Mouse (Mus musculus): ENCODE measurements around the gene Trpm6. TPM values are rescaled to one million over a fixed set of nuclear protein-coding genes. Genes with fewer than 3 reads are reported as not detected.
"Not testable (repeated sequence)": the region's sequence is repeated elsewhere in the genome, so short reads cannot be mapped to it uniquely, and the experiment has no call there.

Trpm6 gene
- polyA plus RNA-seq (2012; rRNA removed), result 0.96 and 1.3 TPM in 2 replicates

DNA sequence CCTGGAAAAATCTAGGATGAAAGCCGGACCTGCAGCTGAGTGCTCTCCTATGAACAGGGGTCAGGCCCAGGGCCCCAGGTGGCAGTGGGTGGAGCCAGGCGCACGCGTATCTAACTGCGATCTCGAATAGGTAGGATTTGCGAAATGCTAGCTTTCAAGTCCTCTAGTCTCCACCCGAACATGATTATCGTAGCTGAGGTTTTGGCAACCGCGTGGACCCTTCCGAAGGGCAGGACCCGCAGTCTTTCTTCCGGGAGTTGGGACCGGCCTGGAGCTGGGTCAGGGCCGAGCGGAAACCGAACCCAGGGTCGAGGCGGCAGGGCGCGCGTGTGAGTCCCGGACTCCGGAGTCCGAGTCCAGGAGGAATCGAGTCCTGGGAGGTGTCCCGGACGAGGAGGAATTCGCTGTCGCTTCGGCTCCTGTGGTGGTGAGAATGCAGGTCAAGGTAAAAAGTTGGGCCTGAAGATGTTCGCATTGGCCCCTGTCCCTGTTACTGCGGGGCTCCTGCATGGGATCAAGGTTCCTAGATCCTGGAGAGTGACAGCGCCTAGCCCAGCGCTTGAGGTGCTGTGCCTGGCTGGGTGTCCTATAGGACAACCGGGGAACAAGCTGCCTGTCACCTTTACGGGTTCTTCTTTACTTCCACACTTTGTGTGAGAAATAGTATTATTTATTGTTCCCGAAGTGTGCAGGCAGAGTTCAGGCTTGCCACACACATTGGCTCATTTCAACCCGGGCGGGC, at the start of gene Trpm6:
Gene Trpm6, plus strand, starts transcription at position 386 of the 742 bp plus-strand sequence.
- no peak for DNase-seq (ENCODE audit: low read depth)

DNA sequence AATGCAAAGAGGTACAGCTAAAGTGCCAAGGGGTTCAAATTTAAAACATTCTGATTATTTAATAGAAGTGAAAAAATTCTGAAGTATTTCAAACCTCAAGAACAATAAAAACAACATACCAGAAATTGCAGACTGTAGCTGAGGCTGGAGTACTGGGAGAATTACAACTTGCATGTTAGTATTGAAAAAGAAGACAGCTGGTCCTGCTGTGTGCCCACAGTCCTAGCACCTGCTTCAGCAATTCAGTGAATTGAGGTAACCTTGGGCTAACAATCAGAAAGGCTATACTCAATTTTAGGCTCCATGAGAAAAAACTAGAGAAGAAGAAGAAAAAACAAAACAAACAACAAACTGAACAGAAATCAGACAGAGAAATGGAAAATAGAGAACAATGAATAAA, 41.7 kb upstream of the Trpm6 start:
- DNase-seq (ENCODE audit: low read depth), result no peak

DNA sequence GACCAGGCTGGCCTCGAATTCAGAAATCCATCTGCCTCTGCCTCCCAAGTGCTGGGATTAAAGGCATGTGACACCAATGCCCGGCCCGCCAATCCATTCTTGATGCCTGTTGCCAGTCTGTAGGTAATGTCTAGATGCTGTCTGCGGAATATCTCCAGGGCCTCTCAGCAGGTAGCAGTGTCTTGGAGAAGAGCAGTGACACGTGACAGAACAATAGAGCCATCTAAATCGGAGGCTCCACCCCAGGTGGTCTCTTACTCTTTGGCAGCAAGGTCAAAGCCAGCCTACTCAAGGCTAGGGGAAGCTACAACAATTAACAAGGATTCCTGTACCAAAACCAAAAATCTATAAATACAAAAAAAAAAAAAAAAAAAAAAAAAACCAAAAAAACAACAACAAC, 38.9 kb upstream of the Trpm6 start:
- no peak for DNase-seq (ENCODE audit: low read depth)

- DNase-seq (ENCODE audit: low read depth), result no peak
These were observed 38.2 kb upstream of the Trpm6 start for GRCm38 (mm10) chr19:18711589-18711988.

- no peak for DNase-seq (ENCODE audit: low read depth)
These were observed 37.5 kb upstream of the Trpm6 start for GRCm38 (mm10) chr19:18712153-18712865.

- no peak for DNase-seq (ENCODE audit: low read depth)
These were observed 36.9 kb upstream of the Trpm6 start, which contains the start of gene D030056L22Rik for GRCm38 (mm10) chr19:18712866-18713300. Gene D030056L22Rik (plus strand): TSS chr19:18713193.

DNA sequence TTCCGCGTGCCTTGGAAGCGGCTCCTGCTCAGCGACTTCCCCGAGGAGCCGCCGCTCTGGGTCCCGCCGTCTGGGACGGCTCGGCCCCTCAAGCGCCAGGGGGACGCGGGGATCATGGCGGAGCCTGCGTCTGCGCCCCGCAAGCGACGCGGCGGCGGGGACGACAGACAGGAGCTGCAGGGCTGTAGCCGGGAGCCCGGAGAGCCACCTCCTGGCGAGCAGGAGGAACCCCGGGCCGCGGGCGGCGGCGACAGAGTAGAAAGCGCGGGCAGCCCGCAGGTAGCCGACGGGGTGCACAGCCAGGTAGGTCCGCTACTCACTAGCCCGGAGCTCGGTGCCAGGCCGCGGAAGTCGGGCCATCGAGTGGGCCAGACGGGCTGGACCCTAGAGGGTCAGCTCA, 36.4 kb upstream of the Trpm6 start:
- DNase-seq (ENCODE audit: low read depth), result not testable (repeated sequence)

GRCm38 (mm10) chr19:18716374-18716773, 33.4 kb upstream of the Trpm6 start:
- no peak for DNase-seq (ENCODE audit: low read depth)

DNA sequence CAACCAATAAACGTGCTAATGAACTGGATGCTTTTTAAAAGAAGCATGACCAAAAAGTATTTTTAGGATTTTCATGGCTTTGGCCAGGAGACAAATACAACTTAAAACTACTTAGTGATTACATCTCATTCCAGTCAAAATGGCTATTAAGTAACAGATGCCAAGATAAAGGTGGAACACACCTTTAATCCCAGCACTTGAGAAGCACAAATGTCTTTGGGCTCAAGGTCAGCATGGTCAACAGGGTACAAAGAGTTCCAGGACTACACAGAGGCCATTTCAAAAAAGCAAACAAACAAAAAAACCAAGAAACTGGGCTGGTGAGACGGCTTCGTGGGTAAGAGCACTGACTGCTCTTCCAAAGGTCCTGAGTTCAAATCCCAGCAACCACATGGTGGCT, 29.4 kb upstream of the Trpm6 start:
- DNase-seq (ENCODE audit: low read depth), result no peak

- no peak for DNase-seq (ENCODE audit: low read depth)
These were observed 24.6 kb upstream of the Trpm6 start for GRCm38 (mm10) chr19:18725186-18725585.

DNA sequence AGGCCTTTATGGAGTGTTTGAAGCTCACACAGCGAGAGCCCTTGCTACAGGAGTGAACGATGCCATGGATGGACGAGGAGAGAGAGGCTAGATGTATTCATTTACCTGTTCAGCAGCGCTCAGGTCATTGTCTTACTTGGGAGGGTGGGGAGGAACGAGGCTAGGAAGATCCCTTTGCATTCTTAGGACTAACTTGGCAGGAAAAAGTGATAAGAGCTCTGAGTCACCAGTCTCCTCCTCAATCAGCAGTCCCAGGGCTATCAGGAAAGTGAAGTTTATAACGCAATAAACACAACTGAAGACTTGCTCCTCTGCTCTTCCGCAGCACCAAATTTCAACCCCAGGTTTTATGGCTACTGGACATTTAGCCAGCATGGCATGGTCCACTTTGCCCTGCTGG, 19.5 kb upstream of the Trpm6 start:
- no peak for DNase-seq (ENCODE audit: low read depth)

GRCm38 (mm10) chr19:18731077-18731476, 18.7 kb upstream of the Trpm6 start:
- DNase-seq (ENCODE audit: low read depth), result no peak

- DNase-seq (ENCODE audit: low read depth), result no peak
These were observed 13.9 kb upstream of the Trpm6 start for GRCm38 (mm10) chr19:18735901-18736300.

- DNase-seq (ENCODE audit: low read depth), result no peak
These were observed 10.6 kb upstream of the Trpm6 start for GRCm38 (mm10) chr19:18739146-18739545.

GRCm38 (mm10) chr19:18743946-18744345, 5.8 kb upstream of the Trpm6 start:
- no peak for DNase-seq (ENCODE audit: low read depth)

- DNase-seq (ENCODE audit: low read depth), result peak; percentile 51
These were observed 3.0 kb upstream of the Trpm6 start for GRCm38 (mm10) chr19:18746576-18747340.

DNA sequence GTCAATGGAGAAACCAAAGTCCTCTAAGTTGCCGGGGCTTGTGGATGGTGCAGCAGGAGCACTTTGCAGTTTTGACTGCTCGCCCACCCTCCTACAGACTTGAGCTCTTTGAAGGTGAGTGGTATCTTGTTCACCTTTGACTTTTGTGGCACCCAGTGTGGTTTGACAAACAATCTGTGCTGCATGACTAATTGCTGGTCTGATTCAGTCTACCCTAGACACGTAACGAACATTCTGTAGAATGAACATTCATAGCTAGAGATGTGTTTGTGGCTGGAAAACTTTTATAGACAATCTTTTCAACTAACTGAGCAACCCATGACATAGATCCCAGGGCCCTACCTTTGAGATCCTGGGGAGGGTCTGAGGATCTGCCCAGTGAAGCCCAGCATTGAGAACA, 2.4 kb upstream of the Trpm6 start:
- no peak for DNase-seq (ENCODE audit: low read depth)

DNA sequence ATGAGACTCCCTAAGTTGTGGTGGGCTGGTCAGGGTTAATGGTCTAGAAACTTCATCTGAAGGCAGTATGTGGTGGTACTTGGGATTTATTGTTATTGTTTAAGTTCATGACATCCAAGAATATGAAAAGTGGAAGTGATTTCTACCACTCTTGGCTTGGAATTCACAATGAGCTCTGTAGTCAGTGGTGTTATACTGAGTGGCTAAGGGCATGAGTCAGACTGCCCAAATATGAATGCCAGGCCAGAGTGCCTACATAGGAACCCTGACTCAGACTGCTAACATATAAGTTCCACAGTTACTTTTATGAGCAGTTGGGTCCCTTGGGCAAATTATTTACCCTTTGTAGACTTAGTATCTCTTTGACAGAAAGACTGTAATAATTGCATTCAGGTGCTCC, 7.4 kb downstream of the Trpm6 start:
- DNase-seq (ENCODE audit: low read depth), result no peak

DNA sequence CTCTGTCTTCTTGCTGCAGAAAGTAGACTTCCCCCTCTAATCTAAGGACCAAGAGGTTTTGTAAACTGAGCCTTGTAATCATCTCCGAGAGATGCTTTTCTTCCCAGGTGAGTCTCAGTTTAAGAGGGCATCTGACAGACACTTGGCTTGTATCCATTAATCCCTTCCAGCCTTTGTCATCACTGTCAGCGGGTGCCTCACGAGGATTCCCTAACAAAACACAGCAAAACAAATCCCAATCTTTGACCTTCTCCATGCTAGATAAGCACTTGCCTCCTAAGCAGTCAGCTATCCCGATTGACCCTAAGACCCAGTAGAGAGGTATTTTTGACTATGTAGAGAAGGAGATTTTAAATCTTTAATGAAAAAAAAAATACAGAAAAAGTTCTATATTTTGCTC, 7.9 kb downstream of the Trpm6 start:
- DNase-seq (ENCODE audit: low read depth), result no peak

DNA sequence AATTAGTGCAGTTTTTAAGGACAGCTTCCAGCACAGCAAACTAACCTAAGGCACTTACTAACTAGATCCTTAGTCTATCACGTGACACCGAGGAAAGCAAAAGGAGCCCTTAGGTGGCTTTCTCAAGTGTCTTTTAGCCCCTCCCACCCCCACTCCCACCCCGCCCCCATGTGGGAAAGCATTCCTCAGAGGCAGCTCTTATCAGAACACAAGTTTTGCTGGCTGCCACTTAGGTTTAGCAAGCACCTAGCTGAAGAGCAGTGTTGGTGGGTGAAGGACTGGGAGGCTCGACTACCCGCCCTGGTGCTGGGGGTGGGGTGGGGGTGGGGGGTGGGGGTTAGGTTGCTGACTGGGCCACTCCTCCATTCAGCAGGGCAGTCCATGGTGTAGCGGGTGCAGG, 8.5 kb downstream of the Trpm6 start:
- DNase-seq (ENCODE audit: low read depth), result no peak

DNA sequence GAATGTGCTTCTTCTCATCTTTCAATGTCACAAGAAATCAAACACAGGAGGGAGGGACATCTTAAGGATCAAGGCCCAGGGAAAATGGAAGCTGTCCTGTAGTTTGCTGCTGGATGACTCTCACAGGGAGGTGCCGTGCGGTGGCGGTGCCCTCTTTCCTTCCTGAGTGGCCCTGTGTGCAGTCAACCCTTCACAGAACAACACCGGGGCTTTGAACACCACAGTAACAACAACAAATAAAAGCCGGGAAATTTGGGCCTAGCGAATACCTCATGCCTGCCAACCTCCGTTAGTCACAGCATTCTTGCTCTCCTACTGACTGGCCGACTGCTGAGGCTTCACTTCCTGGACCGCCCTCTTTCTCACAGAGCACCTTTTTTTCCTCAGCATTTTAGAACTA, 9.1 kb downstream of the Trpm6 start:
- no peak for DNase-seq (ENCODE audit: low read depth)

DNA sequence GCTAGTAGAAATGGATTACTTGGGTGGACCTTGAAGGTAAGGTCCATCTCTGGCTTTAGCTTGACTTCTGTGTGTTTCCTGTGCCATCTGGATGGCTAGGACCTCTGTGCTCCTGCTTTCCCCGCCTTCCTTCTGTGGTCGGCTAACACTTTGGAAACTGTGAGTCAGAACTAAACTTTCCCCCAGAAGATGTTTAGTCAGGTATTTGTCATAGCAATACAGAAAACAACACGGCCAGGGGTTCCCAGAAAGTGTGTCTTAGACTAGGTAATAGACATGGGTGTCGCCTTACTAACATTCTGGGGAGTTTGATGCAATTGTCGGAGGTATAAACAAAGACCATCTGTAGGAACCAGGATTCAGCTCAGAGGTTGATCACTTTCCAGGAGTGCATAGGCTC, 16.6 kb downstream of the Trpm6 start:
- DNase-seq (ENCODE audit: low read depth), result no peak

GRCm38 (mm10) chr19:18771048-18771447, 21.3 kb downstream of the Trpm6 start:
- no peak for DNase-seq (ENCODE audit: low read depth)

Data from gonadal fat pad, adult 2 months (tissue).